Mouse (Mus musculus) liver, embryonic 14.5 days (tissue): ENCODE data around the gene Mesd. TPM values are rescaled to one million over a fixed set of nuclear protein-coding genes. Genes with fewer than 3 reads are reported as not detected.

Source experiments
- ATAC-seq: fragments of 200-750 bp; cut with Nextera tagmentation; 2 replicates; pipeline ENCODE4 v1.8.0; 2017; ENCODE audit warnings: moderate number of reproducible peaks, mild to moderate bottlenecking, moderate library complexity; ENCODE audit not compliant: insufficient read depth
- DNase-seq, 3 experiments: peaks; one replicate each; pipeline ENCODE4 v3.0.0-alpha.2; 2012 to 2013; ENCODE audit warnings: low read depth in 3 of 3, low spot score in 3 of 3
- H3K27ac ChIP-seq: fragments of 300-500 bp; sonication (generic); 2 replicates; pipeline ENCODE4 v1.5.1; 2014; ENCODE audit warnings: moderate library complexity, mild to moderate bottlenecking, control low read depth, inconsistent platforms
- H3K27me3 ChIP-seq: fragments of 300-500 bp; sonication (generic); 2 replicates; pipeline ENCODE4 v1.6.1; 2014; ENCODE audit warnings: mild to moderate bottlenecking, low read length, moderate library complexity; ENCODE audit not compliant: control insufficient read depth, insufficient read depth
- H3K36me3 ChIP-seq: fragments of 300-500 bp; sonication (generic); replicated peaks from 2 replicates; pipeline ENCODE4 v1.6.1; 2014; ENCODE audit warnings: low read depth; ENCODE audit not compliant: control insufficient read depth, insufficient read depth
- H3K4me1 ChIP-seq, 2 experiments: fragments of 200-500 bp in 1 of 2; fragments of 300-500 bp in 1 of 2; sonication (generic) in 1 of 2; replicated peaks; 2 replicates each; pipeline ENCODE4 v1.6.1; 2012 to 2014; ENCODE audit warnings: antibody characterized with exemption in 1 of 2, inconsistent platforms in 1 of 2, low read length in 1 of 2; ENCODE audit not compliant: control insufficient read depth in 2 of 2, insufficient read depth in 2 of 2
- H3K4me2 ChIP-seq: fragments of 300-500 bp; sonication (generic); 2 replicates; pipeline ENCODE4 v1.6.1; 2014; ENCODE audit warnings: low read depth, mild to moderate bottlenecking, control low read depth, moderate library complexity
- H3K4me3 ChIP-seq, 2 experiments: fragments of 200-500 bp in 1 of 2; fragments of 300-500 bp in 1 of 2; sonication (generic) in 1 of 2; 2 replicates each; pipeline ENCODE4 v1.5.1; 2012 to 2014; ENCODE audit warnings: low read depth in 2 of 2, low read length in 2 of 2, mild to moderate bottlenecking in 2 of 2, control low read depth in 1 of 2, inconsistent platforms in 1 of 2, moderate library complexity in 1 of 2; ENCODE audit not compliant: insufficient read depth in 1 of 2
- H3K9ac ChIP-seq: fragments of 300-500 bp; sonication (generic); replicated peaks from 2 replicates; pipeline ENCODE4 v1.6.1; 2014; ENCODE audit warnings: mild to moderate bottlenecking, control low read depth, moderate library complexity
- H3K9me3 ChIP-seq: fragments of 300-500 bp; sonication (generic); 2 replicates; pipeline ENCODE4 v1.6.1; 2016; ENCODE audit warnings: low read length, mixed read lengths; ENCODE audit not compliant: control insufficient read depth
- CTCF ChIP-seq: IDR thresholded peaks from 2 replicates; pipeline ENCODE4 v1.5.1; 2016; ENCODE audit warnings: antibody characterized with exemption, low read depth, control low read depth
- EP300 ChIP-seq: IDR thresholded peaks from 2 replicates; pipeline ENCODE4 v1.6.1; 2016; ENCODE audit warnings: antibody characterized with exemption, low read depth
- WGBS: fragments of 180-500 bp; shearing (Covaris S2); extraction: QIAGEN DNeasy Blood & Tissue Kit; methylation state at CpG from one replicate; pipeline ENCODE4 v1.1.7; 2014; ENCODE audit not compliant: insufficient replicate concordance; 5-methylcytosine and 5-hydroxymethylcytosine counted together
- polyA plus RNA-seq, 2 experiments: library from polyadenylated mRNA; depleted of rRNA in 1 of 2; stranded (reverse) in 1 of 2; unstranded in 1 of 2; fragments of >200 nt; fragmentation: Nextera tagmentation in 1 of 2; extraction: Ambion mirVana in 1 of 2; gene quantifications; 2 replicates each; pipeline versions ENCODE4 v1.2.1 to v1.2.3; 2012 to 2014

Gene Mesd
- polyA plus RNA-seq, 2 experiments: 12.0 to 43.0 TPM

DNA sequence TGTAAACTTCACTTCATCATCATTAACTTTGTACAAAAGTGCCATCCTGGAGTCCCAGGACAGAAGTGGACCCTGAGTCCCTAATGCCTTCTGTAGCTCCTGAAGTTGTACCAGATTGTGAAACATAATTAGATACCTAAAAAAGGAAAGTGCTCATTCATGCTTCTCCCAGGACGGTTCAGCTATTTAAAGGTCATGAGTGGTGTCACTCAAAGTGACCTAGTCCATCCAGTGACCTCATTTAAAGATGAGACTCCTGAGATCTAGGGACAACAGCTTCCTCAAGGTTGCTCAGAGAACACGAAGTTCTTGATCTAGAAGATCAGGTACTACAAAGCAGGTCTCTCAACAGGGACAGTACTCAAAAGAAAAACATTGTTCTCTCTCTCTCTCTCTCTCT is 20.7 kb upstream of the Mesd start:
- DNase-seq (no peak), ATAC-seq (no peak)
- Histone ChIP-seq H3K4me1 (no peaks in the 10 kb centered on the region), H3K4me3 (no peak overlapping the region), H3K27ac (no peak overlapping the region), H3K9me3 (no peaks in the 10 kb centered on the region), H3K9ac (no peak overlapping the region), H3K36me3 (no peaks in the 10 kb centered on the region), H3K27me3 (no peaks in the 10 kb centered on the region), H3K4me2 (no peak overlapping the region)
- no peak for TF ChIP-seq EP300
- WGBS: 20% methylated on average over 2 of the region's 2 CpGs

GRCm38 (mm10) chr7:83868200-83868599 is 16.1 kb upstream of the Mesd start:
- H3K4me1 ChIP-seq: no peaks in the 10 kb centered on the region
- no peak overlapping the region for H3K4me3 ChIP-seq
- no peak for TF ChIP-seq EP300
- no peak for TF ChIP-seq CTCF
- 64% methylated on average over 3 of the region's 3 CpGs for WGBS
- no peaks in the 10 kb centered on the region for H3K27me3 ChIP-seq
- H3K4me2 ChIP-seq: no peak overlapping the region
- no peak for ATAC-seq
- no peak overlapping the region for H3K9ac ChIP-seq
- no peaks in the 10 kb centered on the region for H3K36me3 ChIP-seq
- H3K9me3 ChIP-seq: no peaks in the 10 kb centered on the region
- no peak overlapping the region for H3K27ac ChIP-seq
- DNase-seq: no peak

GRCm38 (mm10) chr7:83869839-83870543 is 14.3 kb upstream of the Mesd start:
- no peak for TF ChIP-seq CTCF
- no peak for TF ChIP-seq EP300
- H3K9me3 ChIP-seq: no peaks in the 10 kb centered on the region
- H3K27ac ChIP-seq: no peak overlapping the region
- H3K4me1 ChIP-seq: no peaks in the 10 kb centered on the region
- no peaks in the 10 kb centered on the region for H3K27me3 ChIP-seq
- no peak overlapping the region for H3K4me2 ChIP-seq
- WGBS: 59% methylated on average over 5 of the region's 5 CpGs
- ATAC-seq (no peak), DNase-seq (no peak)
- H3K9ac ChIP-seq: no peak overlapping the region
- no peak overlapping the region for H3K4me3 ChIP-seq
- H3K36me3 ChIP-seq: no peaks in the 10 kb centered on the region

DNA sequence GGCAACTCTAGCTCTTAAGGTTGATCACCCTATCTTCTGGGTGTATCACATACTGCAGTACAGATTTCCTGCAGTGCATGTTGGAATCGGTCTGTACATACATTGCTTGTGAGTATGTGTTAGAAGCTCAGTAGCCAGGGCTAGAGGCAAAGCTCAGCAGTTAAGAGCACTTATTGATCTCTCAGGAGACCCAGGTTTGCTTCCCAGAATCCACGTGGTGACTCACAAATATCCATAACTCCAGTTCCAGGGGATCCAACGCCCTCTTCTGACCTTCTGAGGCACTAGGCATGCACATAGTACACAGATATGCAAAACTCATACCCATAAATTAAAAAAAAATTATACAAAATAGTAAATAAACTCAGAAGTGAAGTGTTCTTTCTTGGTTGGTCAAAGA is 7.2 kb upstream of the Mesd start:
- TF ChIP-seq CTCF (no peak), EP300 (no peak)
- no peaks in the 10 kb centered on the region for H3K27me3 ChIP-seq
- no peak overlapping the region for H3K9ac ChIP-seq
- no peaks in the 10 kb centered on the region for H3K9me3 ChIP-seq
- H3K4me2 ChIP-seq: no peak overlapping the region
- H3K27ac ChIP-seq: no peak overlapping the region
- DNase-seq (no peak), ATAC-seq (no peak)
- H3K4me1 ChIP-seq: peaks cover 8 to 25% of the 10 kb centered on the region in 2 experiments
- H3K36me3 ChIP-seq: peaks cover 15% of the 10 kb centered on the region
- H3K4me3 ChIP-seq: no peak overlapping the region
- WGBS: 70% methylated on average over 3 of the region's 3 CpGs

GRCm38 (mm10) chr7:83878676-83879448 is 5.4 kb upstream of the Mesd start:
- no peak for TF ChIP-seq EP300
- no peak for TF ChIP-seq CTCF
- WGBS: 49% methylated on average over 5 of the region's 5 CpGs
- Histone ChIP-seq H3K4me3 (no peak overlapping the region), H3K36me3 (peaks cover 19% of the 10 kb centered on the region), H3K9ac (no peak overlapping the region), H3K4me2 (no peak overlapping the region; the same call in 1 of the 2 replicates), H3K9me3 (no peaks in the 10 kb centered on the region), H3K4me1 (peaks cover 13 to 31% of the 10 kb centered on the region in 2 experiments), H3K27me3 (no peaks in the 10 kb centered on the region), H3K27ac (no peak overlapping the region)
- DNase-seq (no peak), ATAC-seq (no peak)
